Mouse (Mus musculus) G1E-ER4 (cell line): ENCODE measurements around the gene Psg16. TPM values are rescaled to one million over a fixed set of nuclear protein-coding genes. Genes with fewer than 3 reads are reported as not detected.

Experiments
- GATA1 ChIP-seq: IDR thresholded peaks from one replicate; pipeline ENCODE4 v1.8.0; 2012; ENCODE audit warnings: low read length, inconsistent platforms
- polyA plus RNA-seq: library from polyadenylated mRNA; stranded (reverse); fragments of >175 nt; gene quantifications from 2 replicates; pipeline ENCODE4 v1.2.3, GENCODE M21; 2012

Gene Psg16
- polyA plus RNA-seq, 1 experiment: not detected

DNA sequence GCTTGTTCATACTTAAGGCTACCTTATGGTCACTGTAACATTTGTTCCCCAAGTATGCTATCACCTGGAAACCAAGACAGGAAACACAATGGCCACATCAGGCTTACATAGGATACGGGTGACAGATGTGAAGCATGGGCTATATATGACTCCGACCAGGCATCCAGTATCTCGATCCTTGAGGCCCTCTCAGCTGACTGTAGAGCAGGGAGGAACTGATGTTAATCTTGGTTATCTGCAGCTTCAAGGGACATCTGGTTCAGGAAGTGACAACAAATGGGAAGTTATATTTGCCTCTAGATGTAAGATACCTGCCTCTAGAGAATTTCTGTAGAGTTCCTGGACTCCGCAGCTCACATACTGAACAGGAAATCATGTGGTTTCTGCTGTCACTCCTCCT lies 98.0 kb downstream of the Psg16 start:
- no peak for TF ChIP-seq GATA1

Other genes starting within 250 kb of the Psg16 start
- 16.1 and 29.6 TPM in 2 replicates for gene Prkd2, start 231.1 kb upstream of the Psg16 start, polyA plus RNA-seq
- gene Dact3, start 198.7 kb upstream of the Psg16 start, polyA plus RNA-seq: 0.23 and 0.45 TPM in 2 replicates
- gene Gng8, start 182.3 kb upstream of the Psg16 start, polyA plus RNA-seq: not detected in 2 replicates
- 1.4 and 1.7 TPM in 2 replicates for gene Ptgir, start 167.6 kb upstream of the Psg16 start, polyA plus RNA-seq
- 1,990 and 2,185 TPM in 2 replicates for gene Calm3, start 149.9 kb upstream of the Psg16 start, polyA plus RNA-seq
- not detected in 2 replicates for gene Pnmal2, start 129.4 kb upstream of the Psg16 start, polyA plus RNA-seq
- gene Pnmal1, start 114.4 kb upstream of the Psg16 start, polyA plus RNA-seq: not detected in 2 replicates
- gene Gm42372, start 91.0 kb upstream of the Psg16 start, polyA plus RNA-seq: not detected in 2 replicates
- 5.6 and 6.8 TPM in 2 replicates for gene Ccdc8, start 81.3 kb upstream of the Psg16 start, polyA plus RNA-seq
- gene Ppp5c, start 46.1 kb upstream of the Psg16 start, polyA plus RNA-seq: 155 and 165 TPM in 2 replicates
- gene Hif3a, start 11.6 kb upstream of the Psg16 start, polyA plus RNA-seq: 177 and 202 TPM in 2 replicates
- not detected in 2 replicates for gene Ceacam3, start 76.2 kb downstream of the Psg16 start, polyA plus RNA-seq
- not detected in 2 replicates for gene Psg29, start 129.4 kb downstream of the Psg16 start, polyA plus RNA-seq